Mouse (Mus musculus) heart, embryonic 12.5 days (tissue): ENCODE data around the gene Gtf2i. TPM values are rescaled to one million over a fixed set of nuclear protein-coding genes. Genes with fewer than 3 reads are reported as not detected.

Source experiments
- ATAC-seq: fragments of 200-750 bp; cut with Nextera tagmentation; 2 replicates; pipeline ENCODE4 v1.8.0; 2017; ENCODE audit warnings: moderate TSS enrichment, moderate library complexity; ENCODE audit not compliant: insufficient number of reproducible peaks, low FRiP score
- H3K27ac ChIP-seq: fragments of 300-500 bp; sonication (generic); 2 replicates; pipeline ENCODE4 v1.5.1; 2016; ENCODE audit warnings: mild to moderate bottlenecking, moderate library complexity; ENCODE audit not compliant: poor library complexity, severe bottlenecking
- H3K27me3 ChIP-seq: fragments of 300-500 bp; sonication (generic); replicated peaks from 2 replicates; pipeline ENCODE4 v1.6.1; 2016; ENCODE audit warnings: mild to moderate bottlenecking, moderate library complexity
- H3K36me3 ChIP-seq: fragments of 300-500 bp; sonication (generic); 2 replicates; pipeline ENCODE4 v1.6.1; 2016; ENCODE audit warnings: mild to moderate bottlenecking, moderate library complexity
- H3K4me1 ChIP-seq: fragments of 300-500 bp; sonication (generic); replicated peaks from 2 replicates; pipeline ENCODE4 v1.6.1; 2016; ENCODE audit warnings: mild to moderate bottlenecking
- H3K4me2 ChIP-seq: fragments of 300-500 bp; sonication (generic); 2 replicates; pipeline ENCODE4 v1.6.1; 2016; ENCODE audit warnings: mild to moderate bottlenecking, moderate library complexity
- H3K4me3 ChIP-seq: fragments of 300-500 bp; sonication (generic); 2 replicates; pipeline ENCODE4 v1.5.1; 2016; ENCODE audit warnings: mild to moderate bottlenecking
- H3K9ac ChIP-seq: fragments of 300-500 bp; sonication (generic); 2 replicates; pipeline ENCODE4 v1.6.1; 2016; ENCODE audit warnings: mild to moderate bottlenecking, moderate library complexity
- H3K9me3 ChIP-seq: fragments of 300-500 bp; sonication (generic); replicated peaks from 2 replicates; pipeline ENCODE4 v1.6.1; 2016; ENCODE audit warnings: mild to moderate bottlenecking, moderate library complexity
- WGBS: fragments of 180-500 bp; shearing (Covaris S2); methylation state at CpG from one replicate; pipeline ENCODE4 v1.1.7; 2016; 5-methylcytosine and 5-hydroxymethylcytosine counted together
- polyA plus RNA-seq: library from polyadenylated mRNA; unstranded; fragments of >200 nt; fragmentation: Nextera tagmentation; extraction: Ambion mirVana; gene quantifications from 2 replicates; pipeline ENCODE4 v1.2.1, GENCODE M21; 2016

The Gtf2i gene
- polyA plus RNA-seq, 1 experiment from 2014 or later, result 157 TPM

DNA sequence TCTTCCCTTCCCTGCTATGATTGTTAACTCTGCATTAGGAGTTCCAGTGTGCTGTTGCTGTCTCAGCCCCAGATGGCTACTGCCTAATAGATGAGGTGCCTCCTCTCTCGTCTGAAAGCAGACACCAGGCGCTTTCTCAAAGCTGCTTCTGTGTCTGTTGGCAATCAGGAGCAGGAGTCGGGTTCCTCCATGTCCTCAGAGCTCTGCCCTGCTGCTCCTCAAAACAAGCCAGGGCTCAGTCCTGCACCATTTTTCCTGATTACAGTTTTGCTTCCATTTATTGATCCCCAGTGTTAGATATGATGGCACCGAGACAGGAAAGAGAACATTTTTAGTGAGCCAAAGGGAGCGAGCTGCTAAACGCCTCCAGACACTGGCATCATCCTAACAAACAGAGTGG lies 9.9 kb downstream of the Gtf2i start:
- peaks cover 8% of the 10 kb centered on the region; the same call in 1 of the 2 replicates for H3K9me3 ChIP-seq
- no peak overlapping the region for H3K4me2 ChIP-seq
- ATAC-seq, result no peak
- WGBS, result 79% methylated on average over 6 of the region's 6 CpGs
- H3K4me3 ChIP-seq, result no peak overlapping the region
- H3K27me3 ChIP-seq, result no peaks in the 10 kb centered on the region
- H3K36me3 ChIP-seq, result peaks cover 81% of the 10 kb centered on the region
- no peak overlapping the region for H3K27ac ChIP-seq
- no peak overlapping the region for H3K9ac ChIP-seq
- H3K4me1 ChIP-seq, result peaks cover 15% of the 10 kb centered on the region

DNA sequence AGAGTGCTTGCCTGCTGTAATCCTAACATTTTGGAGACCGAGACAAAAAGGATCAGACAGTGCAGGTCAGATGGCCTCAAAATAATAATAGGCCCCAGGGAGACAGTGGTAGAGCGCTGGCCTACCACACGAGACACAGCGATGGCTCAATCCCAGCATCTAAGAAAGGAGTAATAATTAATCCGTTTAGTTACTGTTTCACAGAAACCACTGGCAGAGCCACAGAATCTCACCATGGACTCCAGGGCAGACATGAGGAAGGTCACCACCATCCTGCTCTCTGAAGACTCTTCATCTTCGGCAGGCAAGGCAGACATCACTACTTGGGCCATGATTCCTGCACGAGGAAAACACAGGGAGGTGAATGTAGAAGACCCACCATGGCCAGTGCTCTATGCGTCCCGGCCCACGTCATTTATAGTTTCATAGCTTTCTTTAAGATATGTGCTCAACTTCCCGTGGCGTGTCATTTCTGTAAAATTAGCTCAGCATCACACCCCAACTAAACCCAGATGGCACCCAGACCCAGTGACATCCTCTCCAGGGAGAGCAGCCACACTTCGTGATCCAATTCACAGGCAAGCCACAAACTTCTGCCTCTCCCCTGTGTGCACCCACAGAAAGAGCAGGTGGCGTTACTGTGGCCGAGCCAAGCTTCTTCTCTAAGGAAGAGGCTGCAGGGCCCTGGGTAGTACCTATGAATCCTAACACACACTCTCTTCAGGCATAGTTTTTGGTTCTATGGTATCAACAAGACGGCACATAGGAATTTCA lies 19.1 kb downstream of the Gtf2i start:
- H3K9ac ChIP-seq, result no peak overlapping the region
- no peak overlapping the region for H3K4me2 ChIP-seq
- no peak overlapping the region for H3K4me3 ChIP-seq
- peaks cover 86% of the 10 kb centered on the region for H3K36me3 ChIP-seq
- H3K9me3 ChIP-seq, result peaks cover 4% of the 10 kb centered on the region; the same call in 1 of the 2 replicates
- ATAC-seq, result no peak
- no peaks in the 10 kb centered on the region for H3K27me3 ChIP-seq
- H3K27ac ChIP-seq, result no peak overlapping the region
- WGBS, result 92% methylated on average over 16 of the region's 16 CpGs
- peaks cover 7% of the 10 kb centered on the region; the same call in 1 of the 2 replicates for H3K4me1 ChIP-seq

DNA sequence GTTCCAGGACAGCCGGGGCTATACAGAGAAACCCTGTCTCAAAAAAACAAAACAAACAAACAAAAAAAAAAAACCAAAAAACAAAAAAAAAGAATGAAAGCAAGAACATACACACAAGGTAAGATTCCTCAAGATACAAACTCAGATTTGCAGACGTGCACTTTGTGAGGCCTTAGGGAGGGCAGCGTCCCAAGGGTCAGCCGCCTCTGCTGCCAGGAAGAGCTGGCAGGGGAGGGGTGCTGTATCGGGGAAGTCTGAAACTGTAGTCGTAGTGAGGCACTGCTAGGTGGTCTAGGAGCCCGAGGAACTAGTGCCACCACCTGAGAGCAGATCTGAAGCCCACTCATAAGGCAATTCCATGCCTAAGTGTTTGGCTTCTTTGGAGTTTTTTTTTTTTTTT lies 20.0 kb downstream of the Gtf2i start:
- Histone ChIP-seq H3K9ac (no peak overlapping the region), H3K9me3 (peaks cover 4% of the 10 kb centered on the region; the same call in 1 of the 2 replicates), H3K27me3 (no peaks in the 10 kb centered on the region), H3K36me3 (peaks cover 89% of the 10 kb centered on the region), H3K4me1 (peaks cover 7% of the 10 kb centered on the region; the same call in 1 of the 2 replicates), H3K4me3 (no peak overlapping the region), H3K27ac (no peak overlapping the region), H3K4me2 (no peak overlapping the region)
- 94% methylated on average over 7 of the region's 7 CpGs for WGBS
- no peak for ATAC-seq

DNA sequence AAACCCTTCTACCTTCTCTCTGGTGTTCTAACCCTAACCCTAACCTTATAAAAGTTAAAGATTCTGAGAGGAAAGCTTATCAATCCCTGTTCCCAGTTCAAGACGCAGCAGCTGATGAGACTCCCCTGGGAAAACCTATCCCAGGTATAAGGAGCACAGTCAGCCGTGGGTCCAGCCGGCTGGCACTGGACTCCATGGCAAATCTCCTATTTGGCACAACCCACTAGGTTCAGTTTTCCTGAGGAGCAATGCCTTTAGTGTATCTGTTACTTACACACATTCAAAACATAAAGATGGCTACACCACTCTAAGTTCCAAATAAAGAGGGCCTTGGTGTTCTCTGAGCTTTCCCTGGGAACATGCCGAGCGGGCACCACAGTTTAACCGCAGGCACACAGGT lies 23.5 kb downstream of the Gtf2i start:
- Histone ChIP-seq H3K27me3 (no peaks in the 10 kb centered on the region), H3K4me3 (no peak overlapping the region), H3K9me3 (no peaks in the 10 kb centered on the region), H3K27ac (no peak overlapping the region), H3K4me1 (peaks cover 7% of the 10 kb centered on the region; the same call in 1 of the 2 replicates), H3K9ac (no peak overlapping the region), H3K4me2 (no peak overlapping the region), H3K36me3 (peaks cover 97% of the 10 kb centered on the region)
- no peak for ATAC-seq
- 92% methylated on average over 6 of the region's 6 CpGs for WGBS

- Histone ChIP-seq H3K4me2 (no peak overlapping the region), H3K4me3 (no peak overlapping the region), H3K36me3 (peaks cover 97% of the 10 kb centered on the region), H3K4me1 (peaks cover 7% of the 10 kb centered on the region; the same call in 1 of the 2 replicates), H3K9me3 (no peaks in the 10 kb centered on the region), H3K27me3 (no peaks in the 10 kb centered on the region), H3K27ac (no peak overlapping the region), H3K9ac (no peak overlapping the region)
- ATAC-seq, result no peak
- 92% methylated on average over 12 of the region's 12 CpGs for WGBS
Measured at GRCm38 (mm10) chr5:134289935-134290560, 24.5 kb downstream of the Gtf2i start.

DNA sequence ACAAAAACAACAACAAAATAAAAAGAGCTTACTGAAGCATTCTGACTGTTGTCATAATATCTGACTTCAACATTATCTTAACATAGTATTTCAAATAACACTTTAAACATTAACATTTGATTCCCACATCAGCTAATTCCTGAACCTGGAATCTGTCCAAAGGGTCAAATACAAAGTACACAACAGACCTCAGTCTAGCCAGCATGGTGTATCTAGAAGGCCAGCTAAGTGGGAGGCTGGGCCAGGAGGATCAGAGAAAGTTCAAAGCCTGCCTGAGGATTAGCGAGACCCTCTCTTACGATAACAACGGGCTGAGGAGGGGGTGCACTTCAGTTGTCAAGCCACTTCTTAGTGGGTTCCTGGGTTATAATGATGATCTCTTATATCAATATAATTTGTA lies 26.5 kb downstream of the Gtf2i start:
- Histone ChIP-seq H3K4me2 (no peak overlapping the region), H3K4me3 (no peak overlapping the region), H3K27ac (no peak overlapping the region), H3K9me3 (no peaks in the 10 kb centered on the region), H3K4me1 (peaks cover 7% of the 10 kb centered on the region; the same call in 1 of the 2 replicates), H3K9ac (no peak overlapping the region), H3K36me3 (peaks cover 98% of the 10 kb centered on the region), H3K27me3 (no peaks in the 10 kb centered on the region)
- no peak for ATAC-seq
- 89% methylated on average over 3 of the region's 3 CpGs for WGBS

DNA sequence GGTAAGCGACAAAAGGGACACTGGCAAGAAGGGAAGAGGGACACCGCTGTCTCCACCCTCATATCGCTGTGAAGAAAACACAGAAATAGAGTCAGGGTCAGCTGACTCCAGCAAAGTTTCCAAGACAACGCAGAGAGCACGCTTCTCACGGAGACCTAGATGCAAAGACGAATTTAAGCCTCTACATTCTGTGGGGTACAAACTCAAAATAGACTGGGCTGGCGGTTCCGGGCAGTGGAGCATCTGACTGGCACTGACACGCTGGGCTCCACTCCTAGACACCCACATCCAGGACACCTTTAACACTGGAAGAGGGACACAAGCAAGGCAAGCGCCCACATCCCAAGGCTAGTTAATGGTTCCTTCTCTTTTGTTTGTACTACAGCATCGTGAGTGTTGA lies 29.6 kb downstream of the Gtf2i start:
- Histone ChIP-seq H3K4me3 (no peak overlapping the region), H3K9me3 (no peaks in the 10 kb centered on the region), H3K9ac (no peak overlapping the region), H3K4me1 (no peaks in the 10 kb centered on the region), H3K36me3 (peaks cover 96% of the 10 kb centered on the region), H3K27me3 (no peaks in the 10 kb centered on the region), H3K4me2 (no peak overlapping the region), H3K27ac (no peak overlapping the region)
- ATAC-seq, result no peak
- 91% methylated on average over 12 of the region's 12 CpGs for WGBS

- H3K9me3 ChIP-seq, result no peaks in the 10 kb centered on the region
- peaks cover 97% of the 10 kb centered on the region for H3K36me3 ChIP-seq
- H3K27ac ChIP-seq, result no peak overlapping the region
- H3K27me3 ChIP-seq, result no peaks in the 10 kb centered on the region
- H3K4me3 ChIP-seq, result no peak overlapping the region
- 92% methylated on average over 9 of the region's 9 CpGs for WGBS
- no peak for ATAC-seq
- no peak overlapping the region for H3K9ac ChIP-seq
- H3K4me2 ChIP-seq, result no peak overlapping the region
- H3K4me1 ChIP-seq, result no peaks in the 10 kb centered on the region
Measured at GRCm38 (mm10) chr5:134282603-134283002, 32.0 kb downstream of the Gtf2i start.

DNA sequence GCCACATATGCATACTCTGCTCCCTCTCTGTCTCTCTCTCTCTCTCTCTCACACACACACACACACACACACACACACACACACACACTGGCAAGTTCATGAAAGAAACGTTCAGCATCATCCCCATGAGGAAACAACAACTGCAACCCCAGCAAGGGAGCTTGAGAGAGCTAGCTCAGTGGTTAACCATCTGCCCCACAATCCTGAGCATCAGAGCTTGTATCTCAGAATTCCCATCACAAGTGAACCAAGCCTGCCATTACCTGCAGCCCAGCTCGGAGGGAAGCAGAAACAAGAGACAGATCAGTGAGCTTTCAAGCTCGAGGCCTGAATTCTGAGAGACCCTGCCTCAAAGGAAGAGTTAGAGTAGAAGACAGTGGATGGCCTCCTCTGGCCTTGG lies 32.5 kb downstream of the Gtf2i start:
- Histone ChIP-seq H3K9me3 (no peaks in the 10 kb centered on the region), H3K36me3 (peaks cover 97% of the 10 kb centered on the region), H3K4me2 (no peak overlapping the region), H3K4me1 (no peaks in the 10 kb centered on the region), H3K4me3 (no peak overlapping the region), H3K27me3 (no peaks in the 10 kb centered on the region), H3K9ac (no peak overlapping the region), H3K27ac (no peak overlapping the region)
- WGBS, result 77% methylated on average over 3 of the region's 3 CpGs
- ATAC-seq, result no peak

GRCm38 (mm10) chr5:134279371-134279770 lies 35.2 kb downstream of the Gtf2i start:
- no peaks in the 10 kb centered on the region for H3K9me3 ChIP-seq
- ATAC-seq, result no peak
- WGBS, result 86% methylated on average over 7 of the region's 7 CpGs
- no peak overlapping the region for H3K4me3 ChIP-seq
- H3K4me2 ChIP-seq, result no peak overlapping the region
- no peaks in the 10 kb centered on the region for H3K4me1 ChIP-seq
- H3K9ac ChIP-seq, result no peak overlapping the region
- H3K27ac ChIP-seq, result no peak overlapping the region
- H3K27me3 ChIP-seq, result no peaks in the 10 kb centered on the region
- peaks cover 91% of the 10 kb centered on the region for H3K36me3 ChIP-seq

DNA sequence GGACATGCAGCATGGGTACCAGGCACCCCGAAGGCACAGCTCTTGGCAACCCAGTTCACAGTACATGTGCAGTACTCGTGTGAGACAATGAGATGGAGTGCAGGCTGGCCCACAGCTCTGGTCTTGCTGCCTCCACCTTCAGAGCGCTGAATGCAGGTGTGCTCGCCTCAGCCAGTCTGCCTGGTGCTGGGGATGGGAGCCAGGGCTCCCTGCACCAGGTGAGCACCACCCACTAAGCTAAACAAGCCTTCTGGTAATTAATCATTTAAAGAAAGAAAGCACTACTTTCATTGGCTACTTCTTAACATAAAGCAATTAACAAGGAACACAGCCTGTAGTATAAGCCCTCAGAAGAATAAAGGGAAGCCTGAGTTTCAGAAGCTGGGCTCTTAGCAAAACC lies 37.5 kb downstream of the Gtf2i start:
- ATAC-seq, result no peak

More for the DNA sequence above, 37.5 kb downstream of the Gtf2i start:
- H3K4me3 ChIP-seq, result no peak overlapping the region
- peaks cover 91% of the 10 kb centered on the region for H3K36me3 ChIP-seq
- H3K9ac ChIP-seq, result no peak overlapping the region
- H3K4me1 ChIP-seq, result no peaks in the 10 kb centered on the region
- no peak overlapping the region for H3K4me2 ChIP-seq
- no peaks in the 10 kb centered on the region for H3K27me3 ChIP-seq
- no peak overlapping the region for H3K27ac ChIP-seq
- no peaks in the 10 kb centered on the region for H3K9me3 ChIP-seq
- 93% methylated on average over 4 of the region's 4 CpGs for WGBS
